Comparison of ENCODE assay signal across 1 mouse cellular context in genomic region chr1:93805221-93805951, GRCm38 (mm10).
TF ChIP-seq lines count a peak whose summit lies in the region.

No protein-coding gene starts in this region.

TF ChIP-seq in MEL, 35 proteins besides CTCF, POLR2A, EP300 and RAD21:
- 0 out of 2 replicates have a peak, but pooled peaks have one; percentile 40 for TF ChIP-seq ZMIZ1 (IDR thresholded peaks at IDR 0.05; ENCODE audit: low read depth, low read length)
- TF ChIP-seq USF2 (IDR thresholded peaks at IDR 0.05; ENCODE audit: borderline replicate concordance in 1 of 2, insufficient read depth in 1 of 2, low read depth in 1 of 2, low read length in 2 of 2): peak in 1 of 2 experiments; percentile 7; a peak in 1 of 4 replicates
- no peak for TF ChIP-seq POLR2AphosphoS2 (IDR thresholded peaks at IDR 0.05; ENCODE audit: low read length)
- TF ChIP-seq MAX (IDR thresholded peaks at IDR 0.05; ENCODE audit: low read length): peak; percentile 64
